Mouse (Mus musculus) splenic B cell, adult 2 months (primary cell): ENCODE data around the gene Hoga1.

Experiments
- DNase-seq: peaks from one replicate; pipeline ENCODE4 v3.0.0-alpha.2; 2011; ENCODE audit warnings: low read depth, low spot score
- H3K27me3 ChIP-seq: 2 replicates; pipeline ENCODE4 v1.6.1; 2012; ENCODE audit warnings: mild to moderate bottlenecking, low read length, moderate library complexity, mixed read lengths; ENCODE audit not compliant: control insufficient read depth, poor library complexity, insufficient read depth, severe bottlenecking
- H3K36me3 ChIP-seq: 2 replicates; pipeline ENCODE4 v1.6.1; 2012; ENCODE audit warnings: mild to moderate bottlenecking, low read length, moderate library complexity, mixed read lengths; ENCODE audit not compliant: control insufficient read depth, poor library complexity, insufficient read depth, severe bottlenecking

Hoga1 gene

DNA sequence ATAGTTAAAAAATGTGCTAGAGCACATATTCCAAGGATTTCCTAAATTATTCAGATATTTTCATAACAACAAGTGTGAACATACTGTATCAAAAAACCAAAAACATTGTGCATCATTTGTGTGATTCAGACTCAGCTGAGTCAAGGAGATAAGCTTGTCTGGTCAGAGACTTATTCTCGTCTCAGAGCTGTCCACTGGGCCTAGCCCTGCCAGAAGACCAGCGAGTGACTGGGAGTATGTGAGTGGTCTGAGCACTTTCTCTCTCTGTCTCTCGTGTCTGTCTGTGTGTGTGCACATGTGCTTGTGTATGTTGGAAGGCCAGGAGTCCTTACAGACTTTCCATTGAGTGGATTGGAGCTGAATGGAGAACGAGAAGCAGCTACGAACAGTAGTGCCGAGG lies 30.4 kb upstream of the Hoga1 start:
- no peaks in the 10 kb centered on the region for H3K27me3 ChIP-seq
- H3K36me3 ChIP-seq: no peaks in the 10 kb centered on the region
- no peak for DNase-seq

DNA sequence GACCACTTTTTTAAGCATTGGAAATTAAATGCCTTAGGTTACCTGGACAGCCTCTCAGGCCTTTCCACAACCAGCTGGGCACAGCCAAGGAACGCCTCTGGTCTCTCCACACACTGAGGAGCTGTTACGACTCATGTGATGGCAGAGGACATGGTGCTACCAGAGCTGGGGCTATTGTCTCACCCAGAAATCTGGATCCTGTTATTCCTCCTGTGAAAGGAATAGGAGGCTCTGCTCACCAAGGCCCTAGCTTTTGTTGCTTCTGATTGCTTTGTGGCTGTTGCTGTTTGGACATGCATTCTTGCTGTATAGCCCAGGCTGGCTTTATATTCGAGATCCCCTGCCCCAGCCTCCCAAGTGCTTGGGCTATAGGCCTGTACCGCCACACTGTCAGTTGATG lies 29.2 kb upstream of the Hoga1 start:
- Histone ChIP-seq H3K27me3 (no peaks in the 10 kb centered on the region), H3K36me3 (no peaks in the 10 kb centered on the region)
- no peak for DNase-seq

DNA sequence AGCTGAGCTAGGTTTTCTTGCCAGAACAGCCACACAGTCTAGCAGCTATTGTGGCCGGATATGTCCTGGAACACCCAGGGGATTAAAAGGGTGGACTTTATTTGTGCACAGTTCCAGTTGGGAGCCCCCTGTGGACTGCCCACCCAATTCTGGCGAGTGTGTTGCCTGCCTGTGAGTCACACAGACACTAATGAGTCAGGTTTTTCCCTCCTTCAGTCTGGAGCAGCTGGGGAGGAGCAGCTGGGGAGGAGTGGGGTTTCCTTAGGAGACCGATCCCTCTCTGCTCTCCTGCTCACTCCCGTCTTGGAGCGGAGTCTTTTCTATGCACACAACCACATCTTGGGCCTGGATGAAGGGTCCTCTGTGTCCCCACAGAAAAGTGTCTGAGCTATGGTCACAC lies 28.6 kb upstream of the Hoga1 start:
- Histone ChIP-seq H3K36me3 (no peaks in the 10 kb centered on the region), H3K27me3 (no peaks in the 10 kb centered on the region)
- DNase-seq: no peak

DNA sequence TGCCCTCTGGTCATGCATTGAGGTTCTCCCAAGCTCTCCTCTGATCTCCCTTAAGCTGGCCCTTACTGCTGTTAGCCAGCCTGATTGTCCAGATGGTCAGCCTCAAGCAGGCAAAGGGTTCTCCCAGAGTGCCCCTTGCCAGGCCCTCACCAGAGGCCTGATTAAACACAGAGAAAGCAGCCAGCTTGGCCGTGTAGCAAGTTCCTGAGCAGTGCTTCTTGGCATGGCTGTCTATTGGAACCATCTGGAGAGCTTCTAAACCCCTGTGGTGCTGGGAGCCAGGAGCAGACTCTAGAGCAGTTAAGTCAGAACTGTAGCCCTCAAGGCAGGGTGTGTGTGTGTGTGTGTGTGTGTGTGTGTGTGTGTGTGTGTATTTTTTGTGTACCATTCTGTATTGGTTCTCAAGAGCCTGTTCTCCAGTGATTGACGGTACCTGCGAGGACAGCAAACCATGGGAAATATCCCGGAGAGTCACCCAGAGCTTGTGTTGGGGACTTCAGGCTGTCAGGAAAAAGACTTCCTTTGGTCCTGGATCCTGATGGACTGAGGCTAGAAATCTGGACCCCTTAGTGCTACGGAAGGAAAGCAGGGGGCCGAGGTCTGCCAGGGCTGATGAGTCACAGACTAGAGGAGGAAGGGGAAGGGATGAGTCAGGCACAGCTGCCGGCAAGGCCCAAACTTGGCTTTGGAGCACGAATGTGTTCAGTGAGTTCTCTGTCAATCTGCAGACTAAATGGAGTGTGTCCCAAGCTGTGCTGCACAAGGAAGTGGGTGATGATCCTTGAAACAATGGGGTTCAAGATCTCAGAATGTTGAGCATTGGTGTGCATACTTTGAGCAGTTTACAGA lies 27.8 kb upstream of the Hoga1 start:
- no peaks in the 10 kb centered on the region for H3K27me3 ChIP-seq
- H3K36me3 ChIP-seq: no peaks in the 10 kb centered on the region
- DNase-seq: no peak

DNA sequence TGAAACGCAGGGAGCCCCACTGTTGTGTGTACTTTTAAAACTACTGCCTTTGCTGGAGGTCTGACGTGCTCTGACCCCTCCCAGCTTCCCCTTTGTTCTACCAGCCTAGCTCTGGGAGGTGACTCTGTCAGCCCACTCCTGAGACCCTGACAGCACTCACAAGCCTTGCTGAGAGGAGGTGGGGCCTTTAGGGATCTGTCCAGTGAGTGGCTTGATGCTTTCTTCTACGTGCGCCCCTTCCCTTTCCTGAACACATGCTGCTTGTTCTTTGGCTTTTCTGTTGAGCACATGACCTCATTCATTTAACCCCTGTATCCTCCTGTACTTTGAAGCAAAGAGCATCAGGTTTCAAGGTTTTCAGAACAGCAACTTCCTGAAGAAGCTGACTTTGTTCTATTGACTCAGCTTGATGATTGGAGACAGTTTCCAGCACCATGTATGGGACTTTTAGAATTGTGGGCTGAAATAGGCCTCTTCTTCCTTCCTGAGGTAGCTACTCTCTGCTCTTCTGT lies 26.3 kb upstream of the Hoga1 start:
- no peaks in the 10 kb centered on the region for H3K36me3 ChIP-seq
- H3K27me3 ChIP-seq: no peaks in the 10 kb centered on the region
- no peak for DNase-seq

DNA sequence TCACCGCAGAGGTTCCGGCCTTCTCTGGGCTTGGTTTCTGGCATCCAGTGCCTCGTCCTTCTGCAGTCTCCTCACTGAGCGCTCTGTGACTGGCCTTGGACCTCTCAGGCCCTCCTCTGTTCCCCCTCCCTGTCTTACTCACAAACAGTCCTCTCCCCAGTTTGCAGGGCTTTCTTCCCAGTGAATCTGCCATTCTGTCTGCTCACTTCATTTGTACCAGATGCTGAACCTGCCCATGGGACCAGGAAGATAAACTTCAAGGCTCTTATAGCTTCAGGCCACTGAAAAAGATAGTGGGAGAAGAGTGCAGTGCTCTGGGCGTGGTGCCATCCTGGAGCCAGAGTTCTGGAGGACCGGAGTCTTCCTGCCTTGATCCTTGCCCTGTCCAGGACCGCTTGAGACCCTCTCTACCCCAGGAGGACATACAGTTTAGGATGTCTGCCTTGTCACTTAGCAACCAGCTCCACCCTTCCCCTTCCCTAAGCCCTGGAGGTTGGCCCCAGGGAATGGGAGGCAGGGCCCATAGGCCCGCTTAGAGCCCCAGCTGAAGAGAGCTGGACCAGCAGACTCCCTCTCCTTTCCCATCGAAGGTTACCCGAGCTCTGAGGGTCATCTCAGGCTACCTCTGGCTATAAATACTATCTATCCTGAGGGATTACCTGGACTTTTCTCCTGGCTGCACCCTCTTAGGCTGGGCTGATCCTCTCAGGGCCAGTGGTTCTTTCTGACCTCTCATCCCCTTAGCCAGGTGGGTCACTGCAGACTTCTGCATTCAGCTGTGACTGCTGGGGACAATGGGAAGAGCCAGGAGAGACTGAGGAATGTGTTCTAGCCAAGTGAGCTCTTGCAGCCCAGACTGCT lies 23.5 kb upstream of the Hoga1 start:
- no peaks in the 10 kb centered on the region for H3K27me3 ChIP-seq
- no peak for DNase-seq
- H3K36me3 ChIP-seq: no peaks in the 10 kb centered on the region

DNA sequence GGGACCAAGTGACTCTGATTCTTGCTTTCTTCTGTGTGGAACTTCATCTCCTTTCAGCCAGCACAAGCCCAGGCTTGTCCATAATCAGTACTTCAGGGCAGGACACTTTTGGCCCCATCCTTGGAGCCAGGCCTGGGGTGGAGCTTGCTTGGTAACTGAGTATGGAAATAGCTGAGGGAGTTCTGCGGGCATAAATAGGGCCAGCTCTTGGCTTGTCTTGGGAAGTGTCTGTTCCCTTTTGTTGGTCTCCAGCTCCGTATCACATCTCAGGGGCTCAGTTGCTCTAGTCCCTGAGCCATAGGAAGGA lies 22.9 kb upstream of the Hoga1 start:
- no peaks in the 10 kb centered on the region for H3K36me3 ChIP-seq
- H3K27me3 ChIP-seq: no peaks in the 10 kb centered on the region
- DNase-seq: no peak

DNA sequence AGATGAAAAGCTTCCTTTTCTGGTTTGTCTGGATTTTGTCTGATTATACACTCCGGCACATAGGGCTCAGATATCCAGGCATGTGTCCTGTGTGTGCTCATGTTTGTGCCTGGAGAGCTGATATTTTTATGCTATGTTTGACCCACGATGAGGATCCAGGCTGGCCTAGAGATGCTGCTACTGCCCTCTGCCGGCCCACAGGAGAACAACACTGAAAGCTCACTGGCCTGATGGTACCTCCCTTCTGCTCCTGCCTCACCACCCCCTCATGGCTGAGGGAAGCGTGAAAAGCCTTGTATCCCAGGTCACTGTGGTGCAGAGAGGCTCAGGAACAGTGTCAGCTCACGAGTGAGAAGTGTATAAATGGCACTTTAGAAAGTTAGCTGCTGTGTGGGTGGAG lies 19.3 kb upstream of the Hoga1 start:
- Histone ChIP-seq H3K27me3 (no peaks in the 10 kb centered on the region), H3K36me3 (no peaks in the 10 kb centered on the region)
- DNase-seq: peak; percentile 79

DNA sequence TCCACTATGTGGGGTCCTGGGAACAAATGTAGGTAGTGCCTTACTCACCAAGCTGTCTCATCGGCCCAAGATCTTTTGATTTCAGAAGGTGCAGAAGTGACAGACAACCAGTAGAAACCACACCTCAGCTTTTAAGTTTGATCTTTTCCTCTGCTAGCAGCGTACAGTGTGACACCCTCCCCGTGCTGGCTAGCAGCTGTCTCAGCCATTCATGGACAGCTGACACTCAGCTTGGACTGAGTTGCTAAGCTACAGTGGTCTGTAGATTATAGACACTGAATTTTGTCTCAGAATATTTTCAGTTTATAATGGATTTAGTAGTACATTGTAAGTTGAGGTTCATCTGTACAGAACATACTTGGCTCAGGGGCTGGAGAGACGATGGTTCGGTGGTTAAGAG lies 14.3 kb upstream of the Hoga1 start:
- DNase-seq: no peak
- Histone ChIP-seq H3K36me3 (peaks cover 2% of the 10 kb centered on the region; the same call in 1 of the 2 replicates), H3K27me3 (no peaks in the 10 kb centered on the region)

DNA sequence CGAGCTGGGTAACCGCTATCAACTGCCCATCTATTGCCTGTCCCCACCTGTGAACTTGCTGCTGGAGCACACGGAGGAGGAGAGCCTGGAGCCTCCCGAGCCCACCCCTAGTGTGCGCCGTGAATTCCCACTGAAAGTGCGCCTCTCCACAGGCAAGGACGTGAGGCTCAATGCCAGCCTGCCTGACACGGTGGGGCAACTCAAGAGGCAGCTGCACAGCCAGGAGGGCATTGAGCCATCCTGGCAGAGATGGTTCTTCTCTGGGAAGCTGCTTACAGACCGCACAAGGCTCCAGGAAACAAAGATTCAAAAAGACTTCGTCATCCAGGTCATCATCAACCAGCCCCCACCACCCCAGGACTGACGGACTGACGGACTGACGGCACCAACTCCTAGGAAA lies 11.8 kb upstream of the Hoga1 start:
- H3K36me3 ChIP-seq: peaks cover 2% of the 10 kb centered on the region; the same call in 1 of the 2 replicates
- H3K27me3 ChIP-seq: no peaks in the 10 kb centered on the region
- no peak for DNase-seq

DNA sequence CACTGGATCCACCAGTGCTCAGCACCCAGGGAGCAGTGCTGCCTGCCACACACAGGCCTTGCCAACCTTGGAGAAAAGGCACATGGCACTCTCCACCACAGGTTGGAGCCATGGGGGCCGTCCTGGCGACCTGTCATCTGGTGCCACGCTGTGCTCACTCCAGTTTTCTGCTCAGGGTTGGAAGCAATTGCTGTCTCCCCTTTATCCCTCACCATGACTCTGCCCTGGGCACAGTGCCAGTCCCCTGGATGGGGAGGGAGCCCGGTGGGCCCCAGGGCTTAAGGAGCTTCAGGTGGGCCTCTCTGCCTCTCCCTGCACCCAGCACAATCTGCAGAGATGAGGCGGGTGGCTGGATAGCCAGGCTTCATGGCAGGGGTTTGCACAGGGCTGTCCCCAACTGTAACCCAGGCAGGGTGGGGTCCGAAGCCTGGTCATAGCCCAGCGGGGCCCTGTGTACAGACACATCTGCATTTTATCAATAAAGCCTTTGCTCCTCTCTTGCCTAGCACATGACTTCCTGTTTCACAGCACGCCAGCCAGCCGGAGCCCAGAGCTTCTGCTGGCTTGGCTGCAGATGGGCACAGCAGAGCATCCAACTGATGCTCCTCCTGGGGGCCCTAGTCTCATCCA lies 11.1 kb upstream of the Hoga1 start:
- Histone ChIP-seq H3K27me3 (no peaks in the 10 kb centered on the region), H3K36me3 (peaks cover 2% of the 10 kb centered on the region; the same call in 1 of the 2 replicates)
- no peak for DNase-seq

DNA sequence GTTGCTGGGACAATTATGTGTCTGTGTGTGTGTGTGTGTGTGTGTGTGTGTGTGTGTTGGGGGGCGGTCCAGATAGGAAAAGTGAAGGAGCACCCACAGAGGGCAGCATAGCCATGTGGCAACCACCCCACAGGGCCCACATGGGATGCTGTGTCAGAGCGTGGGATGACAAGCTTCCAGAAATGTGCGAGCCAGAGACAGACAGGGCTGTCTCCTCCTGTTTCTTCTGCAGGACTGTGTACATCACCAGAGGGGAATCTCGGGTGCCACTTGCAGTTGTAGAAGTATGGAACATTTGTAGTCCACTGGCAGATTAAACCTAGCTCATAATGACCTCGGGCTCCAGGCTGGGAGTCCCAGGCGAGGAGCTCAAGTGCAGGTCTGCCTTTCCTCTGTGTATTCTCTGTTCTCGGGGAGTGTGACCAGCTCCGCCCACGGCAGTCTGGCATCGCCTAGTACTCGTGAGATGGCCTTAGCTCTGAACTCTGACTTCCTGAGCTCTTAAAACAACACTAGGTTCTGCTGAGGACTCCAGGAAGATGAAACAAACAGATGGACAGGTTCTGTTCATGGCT lies 10.4 kb upstream of the Hoga1 start:
- Histone ChIP-seq H3K36me3 (peaks cover 2% of the 10 kb centered on the region; the same call in 1 of the 2 replicates), H3K27me3 (no peaks in the 10 kb centered on the region)
- no peak for DNase-seq

DNA sequence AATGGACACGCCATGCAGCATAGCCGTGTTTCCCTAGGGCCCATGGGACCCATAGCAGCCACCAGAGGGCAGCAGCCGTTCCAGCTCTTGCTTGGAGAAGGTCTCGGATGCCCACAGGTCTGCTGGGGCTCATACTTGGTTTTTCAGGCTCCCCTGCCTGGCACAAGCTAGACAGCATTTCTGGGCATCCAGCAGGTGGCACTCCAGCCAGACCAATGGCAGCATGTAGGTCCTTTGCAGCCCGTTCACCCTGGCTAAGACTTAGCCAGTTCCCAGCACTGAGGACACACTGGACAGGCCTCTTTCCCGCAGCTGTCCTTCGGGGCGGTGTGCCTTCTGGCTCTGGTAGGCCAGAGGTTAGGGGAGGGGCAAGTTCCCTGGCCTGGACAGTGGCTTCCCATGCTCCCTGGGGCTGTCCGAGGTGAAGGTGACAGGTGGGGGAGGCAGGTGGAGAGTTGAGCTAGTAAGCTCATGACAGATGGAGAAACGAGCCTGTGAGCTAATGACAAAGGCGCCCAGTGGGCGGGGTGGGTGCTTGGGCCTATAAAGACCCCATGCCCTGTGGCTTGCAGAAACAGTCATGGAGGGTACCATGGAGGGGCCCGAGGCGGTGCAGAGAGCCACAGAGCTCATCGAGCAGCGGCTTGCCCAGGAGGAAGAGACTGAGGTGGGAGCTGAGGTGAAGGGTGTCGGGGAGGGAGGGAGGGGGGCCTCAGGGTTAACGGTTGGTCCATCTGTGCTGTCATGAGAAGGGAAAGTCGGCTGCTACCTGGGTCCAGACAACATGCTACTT lies 9.8 kb upstream of the Hoga1 start, which contains the start of gene Ankrd2:
TSS of gene Ankrd2 (plus strand) at position 545 of the 793 bp plus-strand sequence.
- peak; percentile 79 for DNase-seq
- peaks cover 2% of the 10 kb centered on the region; the same call in 1 of the 2 replicates for H3K36me3 ChIP-seq
- H3K27me3 ChIP-seq: no peaks in the 10 kb centered on the region

DNA sequence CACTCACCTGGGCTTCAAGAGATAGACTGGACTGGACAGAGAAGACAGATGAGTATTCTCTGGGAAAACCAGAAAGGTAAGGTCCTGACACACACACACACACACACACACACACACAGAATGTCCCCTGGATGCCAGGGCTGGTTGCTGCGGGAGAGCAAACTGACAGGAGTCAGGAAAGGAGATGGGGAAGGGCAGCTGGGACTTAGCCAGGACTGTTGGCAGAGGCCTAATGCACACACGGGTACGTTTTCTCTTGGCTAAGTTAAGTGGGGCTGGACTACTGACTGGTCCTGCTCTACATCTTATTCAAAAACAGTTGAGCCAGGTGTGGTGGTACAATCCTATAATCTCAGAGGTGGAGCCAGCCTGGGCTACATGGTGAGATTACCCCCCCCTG lies 9.1 kb upstream of the Hoga1 start:
- Histone ChIP-seq H3K27me3 (no peaks in the 10 kb centered on the region), H3K36me3 (peaks cover 2% of the 10 kb centered on the region; the same call in 1 of the 2 replicates)
- DNase-seq: no peak
